Mouse (Mus musculus): ENCODE measurements around the gene Cpm.

Cpm gene

GRCm38 (mm10) chr10:117664208-117664925 is 35.1 kb downstream of the Cpm start:
- no peak for DNase-seq

- DNase-seq = no peak
Observed at GRCm38 (mm10) chr10:117664926-117665209, 35.6 kb downstream of the Cpm start.

DNA sequence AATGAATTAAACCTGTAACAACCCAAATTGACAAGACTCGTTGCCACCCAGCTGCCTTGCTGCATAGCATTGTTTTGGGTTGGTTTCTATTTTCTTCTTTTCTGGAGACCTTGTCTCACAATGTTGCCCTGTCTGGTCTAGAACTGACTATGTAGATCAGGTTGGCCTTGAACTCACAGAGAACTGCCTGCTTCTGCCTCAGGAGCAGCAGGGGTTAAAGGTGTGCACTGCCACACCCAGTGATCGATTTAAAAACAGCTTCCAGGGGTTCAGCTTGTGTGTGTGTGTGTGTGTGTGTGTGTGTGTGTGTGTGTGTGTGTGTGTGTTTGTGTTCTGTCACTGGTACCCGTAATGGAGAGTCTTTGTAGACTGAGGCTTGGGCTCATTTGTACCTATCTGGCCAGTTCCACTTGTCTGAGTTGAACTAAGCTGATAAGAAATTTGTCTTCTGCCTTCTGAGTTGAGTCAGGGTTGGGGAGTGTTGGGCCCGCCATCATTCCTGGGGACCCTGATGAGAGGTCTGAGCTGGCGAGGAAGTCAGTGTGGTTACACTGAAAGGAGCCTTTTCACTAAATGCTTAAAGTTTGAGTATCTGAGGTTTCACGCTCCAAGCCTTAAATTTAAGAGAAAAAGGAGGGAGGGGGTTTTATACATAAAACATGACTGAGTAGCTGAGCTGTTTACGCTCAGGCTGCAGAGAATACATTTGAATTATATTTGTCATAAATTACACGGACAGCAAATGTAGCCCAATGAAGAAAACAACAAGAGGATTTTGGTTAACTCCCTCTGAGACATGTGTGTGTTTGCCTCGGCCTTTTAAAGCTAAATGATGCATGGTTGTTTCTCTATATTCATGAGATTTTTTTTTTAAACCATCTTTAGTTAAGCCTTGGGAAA is 36.3 kb downstream of the Cpm start:
- no peak for DNase-seq

- no peak for DNase-seq
Observed at GRCm38 (mm10) chr10:117666361-117666760, 37.1 kb downstream of the Cpm start.

DNA sequence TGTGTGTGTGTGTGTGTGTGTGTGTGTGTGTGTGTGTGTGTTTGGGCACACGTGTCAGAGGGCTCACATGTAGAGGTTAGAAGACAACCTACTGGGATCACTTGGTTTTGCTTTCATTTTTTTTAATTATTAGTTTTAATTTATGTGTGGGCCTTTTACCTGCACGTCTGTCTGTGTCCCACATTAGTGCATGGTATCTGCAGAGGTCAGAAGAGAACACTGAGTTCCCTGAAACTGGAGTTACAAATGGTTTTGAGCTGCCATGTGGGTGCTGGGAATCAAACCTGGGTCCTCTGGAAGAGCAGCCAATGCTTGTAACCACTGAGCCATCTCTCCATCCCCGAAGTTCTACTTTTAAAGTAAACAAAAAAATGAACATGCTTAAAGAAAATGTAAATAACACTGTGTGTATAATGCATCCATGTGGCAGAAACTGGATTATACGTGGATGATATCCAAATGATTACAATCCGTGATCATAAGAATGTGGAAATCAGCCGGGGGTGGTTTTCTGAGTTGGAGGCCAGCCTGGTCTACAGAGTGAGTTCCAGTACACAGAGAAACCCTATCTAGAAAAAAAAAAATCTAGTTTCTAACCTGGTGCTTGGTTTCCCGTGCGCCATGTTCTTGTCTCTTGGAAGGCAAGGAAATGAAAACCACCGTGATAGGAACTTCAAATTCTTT is 37.8 kb downstream of the Cpm start:
- DNase-seq = no peak

GRCm38 (mm10) chr10:117667663-117668507 is 38.6 kb downstream of the Cpm start:
- DNase-seq = no peak

GRCm38 (mm10) chr10:117668546-117669300 is 39.4 kb downstream of the Cpm start:
- DNase-seq = no peak

- DNase-seq = peak; percentile 31
Observed at GRCm38 (mm10) chr10:117669449-117670090, 40.3 kb downstream of the Cpm start.

GRCm38 (mm10) chr10:117670092-117670491 is 40.8 kb downstream of the Cpm start:
- DNase-seq = no peak

DNA sequence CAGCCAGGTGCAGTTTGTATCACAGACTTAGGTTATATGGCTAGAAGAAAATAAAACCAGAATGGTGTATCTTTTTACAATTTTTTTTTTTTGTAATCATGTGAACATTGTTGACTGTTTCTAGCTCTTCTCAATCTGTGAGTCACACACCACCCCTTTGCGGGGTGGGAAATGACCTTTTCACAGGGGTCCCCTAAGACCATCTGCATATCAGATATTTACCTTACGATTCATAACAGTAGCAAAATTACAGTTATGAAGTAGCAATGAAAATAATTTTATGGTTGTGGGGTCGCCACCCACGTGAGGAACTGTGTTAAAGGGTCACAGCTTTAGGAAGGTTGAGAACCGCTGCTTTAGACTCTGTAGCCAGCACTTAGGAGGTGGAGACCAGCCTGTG is 41.5 kb downstream of the Cpm start:
- no peak for DNase-seq

DNA sequence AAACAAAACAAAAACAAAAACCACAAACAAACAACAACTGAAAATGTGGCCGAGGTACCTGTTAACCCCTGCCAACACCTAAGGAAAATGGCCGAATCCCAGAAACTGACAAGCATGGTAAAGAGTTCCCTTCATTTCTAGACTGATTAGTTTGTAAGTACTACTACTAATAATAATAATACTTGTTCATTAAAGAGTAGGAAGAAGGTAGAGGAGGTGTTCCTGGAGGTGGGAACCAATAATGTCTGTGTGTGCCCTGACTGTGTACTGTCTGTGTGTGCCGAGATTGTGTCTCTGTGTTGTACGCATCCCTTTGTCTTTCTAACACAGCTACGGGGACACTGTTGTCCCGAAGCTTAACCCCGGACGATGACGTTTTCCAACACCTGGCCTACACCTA is 42.0 kb downstream of the Cpm start:
- DNase-seq = no peak

- no peak for DNase-seq
Observed at GRCm38 (mm10) chr10:117671930-117672666, 42.8 kb downstream of the Cpm start.

GRCm38 (mm10) chr10:117672693-117673092 is 43.4 kb downstream of the Cpm start:
- DNase-seq = peak; percentile 48

DNA sequence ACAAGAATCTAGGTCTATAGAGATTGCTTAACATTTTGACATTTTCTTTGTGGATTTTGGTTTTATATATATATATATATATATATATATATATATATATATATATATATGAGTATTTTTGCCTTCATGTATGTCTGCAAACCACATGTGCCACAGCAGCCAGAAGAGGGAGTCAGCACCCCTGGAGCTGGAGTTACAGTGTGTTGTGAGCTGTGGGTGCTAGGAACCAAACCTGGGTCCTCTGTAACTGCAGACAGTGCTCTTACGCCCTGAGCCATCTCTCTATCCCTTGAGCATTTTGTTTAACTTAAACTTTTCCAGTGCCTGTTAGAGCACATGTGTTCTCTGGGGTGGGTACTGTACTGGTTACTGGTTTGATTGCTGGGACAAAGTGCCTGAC is 44.6 kb downstream of the Cpm start:
- DNase-seq = no peak

DNA sequence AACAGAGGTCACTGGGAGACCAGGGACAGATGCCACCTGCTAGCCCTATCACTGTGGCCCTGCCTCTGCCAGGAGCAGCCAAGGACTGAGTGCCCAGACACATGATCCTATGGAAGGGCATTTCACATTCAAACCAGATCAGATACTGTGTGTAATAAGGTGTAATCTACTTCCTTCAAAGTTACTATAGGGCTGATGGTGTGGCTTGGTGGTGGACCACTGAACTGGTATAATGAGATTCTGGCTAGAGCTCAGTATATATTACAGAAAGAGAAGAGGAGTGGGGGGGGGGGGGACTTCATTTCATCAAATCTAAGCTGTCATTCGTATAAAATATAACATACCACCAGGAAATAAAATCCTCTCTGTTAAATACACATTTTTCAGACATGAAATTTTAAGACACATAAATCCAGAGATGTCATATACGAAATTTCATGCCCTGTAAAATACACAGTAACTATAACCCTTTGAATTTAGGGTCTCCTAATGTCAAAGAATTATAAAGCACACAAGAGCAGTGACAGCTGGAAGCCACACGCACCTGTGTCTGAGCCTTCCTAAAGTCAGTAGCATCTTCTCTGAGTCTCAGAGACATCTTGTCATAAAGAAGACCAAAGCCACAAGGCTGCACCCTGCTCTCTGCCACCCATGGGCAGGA is 45.2 kb downstream of the Cpm start:
- no peak for DNase-seq

DNA sequence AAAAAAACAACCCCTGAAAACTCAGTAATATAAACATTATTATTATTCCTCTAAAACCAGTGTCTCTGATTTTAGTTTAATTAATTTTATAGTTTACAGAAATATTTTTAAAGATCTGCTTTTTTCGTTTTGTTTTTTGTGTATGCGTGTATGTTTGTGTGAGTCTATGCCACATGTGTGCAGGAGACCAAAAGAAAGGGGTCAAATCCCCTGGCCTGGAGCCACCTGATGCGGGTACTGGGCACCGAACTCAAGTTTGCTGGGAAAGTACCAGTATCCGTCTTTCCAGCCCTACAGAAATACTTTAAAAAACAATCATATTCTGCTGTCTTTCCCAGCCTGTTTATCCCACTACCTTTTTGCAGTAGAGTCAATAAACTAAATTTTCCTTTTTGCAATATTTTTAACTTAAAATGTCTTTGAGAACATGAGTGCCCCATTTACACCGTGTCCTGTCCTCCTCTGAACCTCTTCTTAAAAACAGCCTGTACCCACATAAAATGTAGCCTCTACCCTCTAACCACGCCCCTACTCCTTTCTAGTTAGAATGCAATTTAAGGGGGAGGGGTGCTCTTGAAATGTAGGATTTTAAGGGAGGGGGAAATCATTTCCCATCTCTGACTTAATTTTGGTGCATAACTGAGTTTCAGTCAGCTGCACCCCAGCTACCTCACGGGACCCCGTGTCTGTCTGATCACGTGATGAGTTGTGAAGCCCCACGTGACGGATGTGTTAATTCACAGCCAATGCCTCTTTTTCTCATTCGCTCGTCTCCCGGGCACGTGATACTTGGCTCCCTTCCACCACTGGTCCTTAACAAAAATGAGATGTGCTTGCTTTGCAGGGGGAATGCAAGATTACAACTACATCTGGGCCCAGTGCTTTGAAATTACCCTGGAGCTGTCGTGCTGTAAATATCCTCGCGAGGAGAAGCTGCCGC is 46.1 kb downstream of the Cpm start:
- DNase-seq = peak; percentile 83

GRCm38 (mm10) chr10:117676036-117676643 is 46.8 kb downstream of the Cpm start:
- DNase-seq = peak; percentile 72

DNA sequence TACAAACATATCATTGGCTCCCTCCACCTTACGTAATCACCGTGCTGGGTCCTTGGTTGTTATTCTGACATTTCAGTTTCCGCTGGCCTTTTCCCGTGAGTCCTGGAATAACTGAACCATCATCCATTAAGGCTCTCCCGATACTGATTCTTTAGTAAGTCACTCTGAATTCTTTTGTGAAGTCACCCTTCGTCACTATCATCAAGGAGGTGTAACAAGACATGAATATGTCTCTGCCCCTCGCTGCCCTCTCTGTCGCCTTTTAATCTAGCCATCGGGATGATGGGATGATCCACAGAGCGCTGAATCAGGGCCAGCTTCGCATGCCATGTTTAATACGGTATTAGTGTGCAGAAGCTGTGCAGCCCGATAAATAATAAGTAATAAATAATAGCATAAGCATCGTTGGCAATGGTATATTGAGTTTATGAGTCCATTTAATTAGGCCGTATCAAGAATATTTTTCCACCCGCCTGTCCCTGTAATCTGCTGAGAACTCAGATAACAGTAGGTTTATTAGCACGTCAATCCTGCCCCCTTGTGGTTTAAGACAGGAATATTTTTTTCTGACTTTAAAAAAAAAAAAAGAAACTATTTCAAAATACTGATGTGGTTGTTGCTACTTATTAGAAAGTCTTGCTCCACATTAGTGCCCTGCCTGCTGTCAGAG is 47.5 kb downstream of the Cpm start:
- DNase-seq = peak; percentile 36
